Mouse (Mus musculus) neutrophil, adult 5-6 weeks (primary cell): ENCODE measurements around the gene Dab2ip. TPM values are rescaled to one million over a fixed set of nuclear protein-coding genes. Genes with fewer than 3 reads are reported as not detected.

Experiments
- ATAC-seq: fragments of 151-379, 151-347 bp; 2 replicates; pipeline ENCODE4 v1.8.0; 2017; ENCODE audit warnings: mild to moderate bottlenecking, moderate TSS enrichment; ENCODE audit not compliant: insufficient number of reproducible peaks, poor library complexity, low FRiP score, severe bottlenecking; ENCODE audit errors: extremely low read depth
- total RNA-seq: library from RNA; stranded (forward); fragments of 200-1000 nt; gene quantifications from 2 replicates; pipeline ENCODE4 v1.2.3, GENCODE M21; 2017

The Dab2ip gene
- total RNA-seq, 1 experiment from 2014 or later, result 6.1 TPM

GRCm38 (mm10) chr2:35691257-35692049 lies 133.4 kb downstream of the Dab2ip start:
- ATAC-seq, result no peak

GRCm38 (mm10) chr2:35692272-35692900 lies 134.3 kb downstream of the Dab2ip start:
- ATAC-seq, result no peak

DNA sequence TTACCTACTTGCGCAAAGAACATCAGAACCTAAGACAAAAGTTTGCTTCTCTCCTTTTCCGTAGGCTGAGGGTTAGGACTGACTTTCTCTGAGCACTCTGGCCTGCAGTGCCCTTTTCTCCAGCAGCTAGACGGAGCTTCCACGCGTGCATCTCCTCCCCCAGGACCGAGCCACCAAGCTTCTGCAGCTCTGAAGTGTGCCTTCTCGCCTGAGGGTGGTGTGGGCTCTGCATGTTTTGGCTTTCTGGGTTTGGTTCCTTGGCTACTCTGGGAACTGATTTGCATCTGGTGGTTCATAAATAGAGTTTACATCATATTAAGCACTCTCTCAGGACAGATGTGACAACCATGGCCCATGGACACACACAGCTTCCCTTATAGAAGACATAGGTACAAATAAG lies 135.0 kb downstream of the Dab2ip start:
- ATAC-seq, result no peak

GRCm38 (mm10) chr2:35694111-35694510 lies 136.0 kb downstream of the Dab2ip start:
- no peak for ATAC-seq

DNA sequence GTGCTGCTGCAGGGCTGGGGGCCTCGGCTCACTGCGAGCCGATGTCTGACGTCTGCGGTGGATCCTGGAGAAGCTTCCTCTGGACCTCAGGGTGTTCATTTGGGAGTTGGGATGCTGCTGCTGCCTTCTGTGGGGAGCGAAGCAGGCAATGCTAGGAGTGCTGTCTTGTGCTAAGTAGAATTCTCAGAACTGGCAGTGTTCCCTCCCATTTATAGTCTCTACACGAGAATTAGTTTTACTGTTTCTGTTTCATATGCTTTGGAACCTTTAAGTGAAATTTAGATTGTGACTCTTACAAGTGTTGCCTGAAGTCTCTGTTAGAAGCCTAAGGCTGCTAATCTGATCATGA lies 138.1 kb downstream of the Dab2ip start:
- no peak for ATAC-seq

DNA sequence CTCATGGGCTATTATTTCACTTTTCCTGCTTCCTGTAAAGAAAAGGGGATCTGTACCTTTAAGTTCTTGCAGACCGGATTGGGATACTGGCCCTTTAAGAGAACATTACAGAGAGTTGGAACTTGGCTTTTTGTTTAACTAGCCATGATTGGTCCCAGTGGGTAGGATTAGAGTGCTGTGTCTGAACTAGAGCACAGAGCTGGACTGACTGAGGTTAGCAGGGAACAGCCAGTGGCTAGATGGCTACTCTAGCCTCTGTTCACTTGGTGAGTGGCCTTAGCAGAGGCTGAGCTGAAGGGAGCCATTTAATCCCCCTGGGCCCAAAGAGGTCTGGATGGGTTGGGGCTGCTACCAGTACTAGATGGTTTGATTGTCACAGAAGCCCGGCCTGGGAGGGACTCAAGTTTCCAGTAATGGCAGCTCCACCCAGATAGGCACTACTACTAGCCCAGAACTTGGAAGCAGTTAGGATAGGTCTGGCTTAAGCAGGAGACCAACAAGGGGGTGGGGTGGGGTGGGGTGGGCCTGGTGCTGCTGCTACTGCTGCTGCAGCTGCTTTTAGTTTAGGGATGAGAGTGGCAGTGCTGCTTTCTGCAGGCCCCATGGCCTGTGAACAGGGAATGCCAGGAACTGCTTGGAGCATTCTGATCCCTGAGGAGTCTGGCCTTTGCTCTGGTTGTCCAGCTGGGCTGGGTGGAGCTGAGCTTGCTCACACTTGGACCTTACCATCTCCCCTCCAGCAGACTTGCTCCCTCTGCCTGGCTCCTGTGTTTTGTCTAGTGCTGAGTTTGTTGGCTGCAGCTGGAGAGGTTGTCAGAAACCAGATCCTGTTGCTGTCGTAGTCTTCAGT lies 138.7 kb downstream of the Dab2ip start:
- ATAC-seq, result no peak

DNA sequence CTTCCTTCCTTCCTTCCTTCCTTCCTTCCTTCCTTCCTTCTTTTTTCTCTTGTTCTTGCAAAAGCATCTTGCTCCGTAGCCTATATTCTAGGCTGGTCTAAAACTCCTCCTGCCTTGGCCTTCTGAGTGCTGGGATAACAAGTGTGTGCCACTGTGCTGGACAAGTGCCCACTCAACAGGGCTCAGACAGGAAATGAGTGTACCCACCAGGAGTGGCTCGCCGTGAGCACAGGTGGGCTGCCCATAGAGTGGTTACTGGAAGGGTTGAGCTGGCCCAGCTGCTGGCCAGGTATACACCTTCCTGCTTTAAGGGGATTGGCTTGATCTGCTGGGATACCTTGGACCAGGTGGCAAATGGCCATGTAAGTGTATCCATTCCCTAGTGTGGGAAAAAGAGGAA lies 139.7 kb downstream of the Dab2ip start:
- ATAC-seq, result no peak

DNA sequence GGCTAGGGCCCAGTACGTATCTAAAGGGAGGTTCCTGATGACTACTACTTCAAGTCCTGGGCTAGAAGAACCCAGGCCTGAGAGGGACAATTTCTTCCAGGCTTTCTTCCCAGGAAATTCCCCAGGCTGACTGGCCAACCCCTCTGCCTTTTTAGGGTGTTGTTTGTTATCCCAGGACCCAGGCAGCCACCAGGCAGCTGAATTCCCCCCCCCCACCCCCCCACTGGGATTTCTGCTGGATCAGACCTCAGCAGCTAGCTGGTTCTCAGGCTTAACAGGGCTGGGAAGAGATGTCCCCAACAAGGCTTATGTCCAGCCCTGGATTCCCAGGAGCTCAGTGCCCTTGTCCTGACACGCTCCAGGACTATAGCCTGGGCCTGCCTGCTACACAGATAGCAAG lies 142.9 kb downstream of the Dab2ip start:
- ATAC-seq, result no peak

DNA sequence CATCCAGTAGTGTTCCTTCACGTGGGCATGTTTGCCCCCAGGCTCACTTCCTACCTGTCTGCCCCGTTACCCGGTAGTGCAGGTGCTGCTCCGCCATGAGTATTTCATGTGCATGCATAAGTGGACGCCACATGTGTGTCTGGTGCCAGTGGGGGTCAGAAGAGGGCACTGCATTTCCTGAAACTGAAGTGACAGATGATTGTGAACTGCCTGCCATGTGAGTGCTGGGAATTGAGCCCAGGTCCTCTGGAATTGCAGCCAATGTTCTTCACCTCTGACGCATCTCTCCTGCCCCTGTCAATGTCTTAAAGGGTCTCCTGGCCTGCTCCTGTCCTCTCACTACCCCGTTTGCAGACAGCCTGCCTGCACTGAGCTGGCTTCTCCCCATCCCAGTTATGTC lies 143.9 kb downstream of the Dab2ip start:
- no peak for ATAC-seq

DNA sequence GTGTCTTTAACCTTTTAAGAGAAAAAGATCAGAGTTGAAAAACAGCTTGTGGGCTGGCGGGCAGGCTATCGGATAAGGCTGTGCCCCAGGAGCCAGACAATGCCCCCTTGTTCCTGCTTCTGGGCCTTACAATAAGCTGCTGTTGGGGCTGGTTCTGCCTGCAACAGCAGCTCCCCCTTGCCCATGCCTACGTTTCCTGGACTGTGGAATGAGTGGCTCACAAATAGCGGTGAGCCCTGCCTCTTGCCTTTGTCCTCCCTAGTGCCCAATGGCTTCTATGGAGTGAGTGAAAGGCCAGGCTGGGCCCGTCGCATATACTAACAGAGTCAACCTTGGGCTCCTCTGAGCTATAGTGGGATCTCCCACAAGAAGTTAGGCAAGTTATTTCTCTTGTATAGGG lies 144.5 kb downstream of the Dab2ip start:
- ATAC-seq, result no peak

DNA sequence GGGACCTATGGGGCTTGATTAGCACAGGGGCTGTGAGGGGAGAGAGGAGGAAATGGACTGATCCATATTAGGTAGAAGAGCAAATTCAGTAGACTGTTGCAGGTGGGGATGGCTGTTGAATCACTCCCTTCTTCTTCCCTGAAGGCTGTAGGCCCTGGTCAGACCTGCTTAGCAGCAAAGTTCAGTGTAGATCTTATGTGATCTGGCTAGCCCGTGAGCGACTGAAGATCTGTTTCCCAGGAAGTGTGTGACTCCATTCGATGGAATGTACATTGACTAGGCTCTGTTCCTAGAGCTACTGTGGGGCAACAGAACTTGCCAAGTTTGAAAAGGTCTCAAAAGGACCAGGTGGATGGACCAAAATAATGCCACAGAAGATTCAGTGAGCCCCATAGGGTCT lies 145.2 kb downstream of the Dab2ip start:
- no peak for ATAC-seq

DNA sequence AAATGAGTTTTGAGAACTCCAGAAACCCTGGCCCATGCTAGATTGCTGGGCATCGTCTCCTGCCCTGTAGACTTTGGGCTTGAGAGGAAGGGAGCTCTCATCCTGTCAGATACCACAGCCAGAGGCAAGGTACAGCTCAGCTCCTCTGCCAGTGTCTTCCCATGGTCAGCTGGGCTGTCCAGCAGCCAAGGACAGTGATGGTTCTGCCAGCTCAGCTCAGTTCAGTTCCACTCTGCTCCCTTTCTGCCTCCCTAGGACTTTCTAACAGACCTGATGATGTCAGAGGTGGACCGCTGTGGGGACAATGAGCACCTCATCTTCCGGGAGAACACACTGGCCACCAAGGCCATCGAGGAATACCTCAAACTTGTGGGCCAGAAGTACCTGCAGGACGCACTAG lies 154.5 kb downstream of the Dab2ip start:
- no peak for ATAC-seq

- ATAC-seq, result no peak
Observed at GRCm38 (mm10) chr2:35713460-35713859, 155.4 kb downstream of the Dab2ip start.

- no peak for ATAC-seq
Observed at GRCm38 (mm10) chr2:35714742-35715167, 156.7 kb downstream of the Dab2ip start.

- no peak for ATAC-seq
Observed at GRCm38 (mm10) chr2:35715485-35715884, 157.4 kb downstream of the Dab2ip start.

DNA sequence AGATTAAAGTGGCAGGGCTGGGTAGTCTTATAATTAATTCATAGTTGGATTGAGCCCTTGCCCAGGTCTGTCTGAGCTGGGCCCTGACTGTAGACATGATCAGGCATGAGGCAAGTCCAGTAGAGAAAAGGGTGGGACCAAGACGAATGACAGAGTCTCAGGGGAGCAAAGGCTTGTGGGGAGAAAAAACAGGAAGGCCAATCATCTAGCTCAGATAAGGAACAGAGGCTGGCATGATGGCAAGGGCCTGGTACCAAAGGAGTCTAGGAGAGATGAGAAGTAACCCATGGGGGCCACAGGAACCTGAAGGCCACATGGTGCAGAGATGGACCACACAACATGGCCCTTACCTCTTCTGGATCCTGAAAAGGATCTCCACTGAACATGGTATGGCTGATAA lies 158.1 kb downstream of the Dab2ip start:
- ATAC-seq, result no peak

GRCm38 (mm10) chr2:35718003-35718500 lies 160.0 kb downstream of the Dab2ip start:
- ATAC-seq, result no peak

- ATAC-seq, result no peak
Observed at GRCm38 (mm10) chr2:35718662-35719061, 160.6 kb downstream of the Dab2ip start.

DNA sequence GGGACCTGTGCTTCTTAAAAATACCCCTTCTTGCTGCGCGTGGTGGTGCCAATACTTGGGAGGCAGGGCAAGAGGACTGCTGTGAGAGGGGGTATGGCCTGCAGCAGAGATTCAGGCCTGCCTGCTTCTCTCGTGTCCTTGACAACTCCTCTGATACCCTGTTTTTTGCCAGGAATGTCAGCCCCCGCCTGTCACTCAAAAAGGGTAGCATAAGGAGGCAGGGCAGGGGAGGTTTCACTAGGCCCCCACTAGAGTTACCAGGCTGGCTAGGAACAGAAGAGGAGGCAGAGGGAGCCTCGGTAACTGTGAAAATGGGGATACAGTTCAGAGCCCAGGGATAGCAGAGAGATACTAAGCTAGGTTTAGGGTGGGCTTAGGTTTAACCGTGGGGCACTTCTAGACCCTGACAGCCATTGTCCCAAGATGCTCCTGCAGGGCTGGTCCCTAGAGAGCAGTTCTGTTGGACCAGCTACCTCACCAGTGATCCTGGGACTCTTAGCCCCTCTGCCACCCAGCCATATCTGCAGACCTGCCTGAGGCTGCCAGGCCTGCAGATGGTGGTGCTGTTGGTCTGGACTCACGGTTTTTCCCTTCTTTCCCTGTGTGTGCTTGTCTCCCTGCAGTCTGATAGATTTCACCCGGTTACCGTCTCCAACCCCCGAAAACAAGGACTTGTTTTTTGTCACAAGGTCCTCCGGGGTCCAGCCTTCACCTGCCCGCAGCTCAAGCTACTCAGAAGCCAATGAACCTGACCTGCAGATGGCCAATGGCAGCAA lies 161.4 kb downstream of the Dab2ip start:
- no peak for ATAC-seq
